Mouse (Mus musculus) E14TG2a.4 (cell line): ENCODE results near the gene Wdr25.

Experiments
- CTCF ChIP-seq: conservative IDR thresholded peaks from 2 replicates; pipeline ENCODE4 v1.5.1; 2014; ENCODE audit warnings: low read length
- NANOG ChIP-seq: IDR thresholded peaks from 2 replicates; pipeline ENCODE4 v1.6.1; 2014; ENCODE audit warnings: borderline replicate concordance, low read length, mixed read lengths
- POU5F1 ChIP-seq: IDR thresholded peaks from 2 replicates; pipeline ENCODE4 v1.6.1; 2014; ENCODE audit warnings: low read length, borderline replicate concordance

- TF ChIP-seq CTCF (no peak), NANOG (no peak), POU5F1 (no peak)
Observed at GRCm38 (mm10) chr12:108901346-108901745, 7.9 kb downstream of the Wdr25 start.
